Mouse (Mus musculus): ENCODE measurements around the gene Cntnap4. TPM values are rescaled to one million over a fixed set of nuclear protein-coding genes. Genes with fewer than 3 reads are reported as not detected.
"Not testable (repeated sequence)": the region's sequence is repeated elsewhere in the genome, so short reads cannot be mapped to it uniquely, and the experiment has no call there.

Cntnap4 gene
- polyA plus RNA-seq, 1 experiment, result not detected

DNA sequence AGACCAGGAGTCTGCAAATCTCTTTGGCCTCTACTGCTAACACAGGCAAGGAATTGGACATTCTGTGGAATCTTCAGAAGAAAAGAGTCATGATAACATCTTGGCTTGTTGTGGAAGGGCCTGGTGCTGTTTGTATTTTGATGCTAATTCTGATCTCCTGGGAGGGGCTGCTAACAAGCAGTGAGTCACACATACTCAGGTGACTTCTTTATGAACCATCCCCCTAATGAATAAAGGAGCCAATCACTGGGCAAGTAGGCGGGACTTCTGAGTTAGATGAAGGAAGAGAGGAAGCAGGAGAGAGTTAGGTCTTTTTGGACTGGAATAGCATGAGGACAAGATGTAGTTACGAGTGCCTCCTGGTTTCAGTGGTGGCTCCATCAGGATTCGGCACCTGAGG lies 128.3 kb downstream of the Cntnap4 start:
- WGBS, result 80% methylated on average over 3 of the region's 3 CpGs

GRCm38 (mm10) chr8:112716982-112717381 lies 147.1 kb downstream of the Cntnap4 start:
- WGBS, result 46% methylated on average over 3 of the region's 3 CpGs
- no peak for DNase-seq (ENCODE audit: low read depth, low spot score)

More for the DNA sequence above, 128.3 kb downstream of the Cntnap4 start:
- DNase-seq (ENCODE audit: low read depth, low spot score), result no peak

DNA sequence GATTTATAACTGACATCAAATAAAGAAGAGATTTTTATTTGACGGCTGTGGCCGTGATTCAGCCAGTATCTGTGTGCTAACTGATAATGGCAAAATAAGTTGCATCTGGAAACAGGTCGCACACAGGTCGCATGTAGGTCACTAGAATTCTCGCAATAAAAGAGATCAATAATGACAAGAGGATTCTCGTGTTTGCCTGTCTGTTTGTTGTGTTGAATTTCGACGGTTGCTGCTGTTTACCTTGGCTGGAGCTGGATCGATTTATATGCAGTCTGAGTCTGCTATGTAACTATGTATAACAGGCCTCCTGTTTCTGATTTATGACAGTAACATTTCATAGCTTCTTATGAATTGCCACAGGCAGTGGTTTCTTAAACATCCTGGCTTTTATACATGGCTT lies 155.1 kb downstream of the Cntnap4 start:
- DNase-seq (ENCODE audit: low read depth, low spot score), result no peak
- WGBS, result 26% methylated on average over 9 of the region's 9 CpGs

DNA sequence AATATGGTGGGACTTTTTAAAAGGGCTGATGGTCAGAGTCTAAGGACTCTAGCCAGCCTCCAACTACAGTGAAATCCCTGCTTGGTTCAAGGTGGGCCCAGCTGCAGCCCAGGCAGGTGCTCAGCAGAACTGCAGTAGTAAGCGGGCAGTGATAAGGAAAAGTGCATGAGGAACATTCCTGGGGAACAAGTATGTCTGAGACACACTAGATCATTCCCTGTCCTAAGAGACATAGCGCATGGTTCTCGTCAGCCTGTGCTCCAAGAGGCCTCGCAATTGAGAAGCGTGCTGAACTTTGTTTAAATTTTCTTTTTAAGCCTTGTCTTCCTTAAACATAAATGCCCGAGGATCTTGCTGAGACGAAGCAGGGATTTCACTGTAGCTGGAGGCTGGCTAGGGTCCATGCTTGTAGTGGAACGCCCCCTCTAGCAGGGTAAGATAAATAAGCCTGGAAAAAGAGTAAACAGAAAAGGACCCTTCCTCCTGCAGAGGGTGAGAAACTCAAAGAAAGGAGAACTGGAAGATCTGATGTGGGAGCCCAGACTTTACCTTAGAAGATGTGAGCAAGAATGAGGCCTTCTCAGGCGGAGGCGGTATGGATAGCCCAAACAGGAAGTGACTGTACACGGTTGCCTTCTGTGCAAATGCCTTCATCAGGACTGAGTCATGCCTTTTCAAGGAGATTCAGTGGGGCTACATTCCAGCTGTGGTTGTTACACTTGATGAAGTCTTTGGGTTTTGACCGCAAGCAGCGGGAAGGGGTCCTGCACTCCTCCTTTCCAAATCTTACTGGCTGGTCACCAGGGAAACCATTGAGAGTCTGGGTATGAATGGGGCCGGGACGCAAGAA lies 161.0 kb downstream of the Cntnap4 start:
- WGBS, result 67% methylated on average over 15 of the region's 15 CpGs
- DNase-seq (ENCODE audit: low read depth, low spot score), result no peak

GRCm38 (mm10) chr8:112735575-112735974 lies 165.7 kb downstream of the Cntnap4 start:
- 76% methylated on average over 3 of the region's 3 CpGs for WGBS
- no peak for DNase-seq (ENCODE audit: low read depth, low spot score)

GRCm38 (mm10) chr8:112743331-112743730 lies 173.5 kb downstream of the Cntnap4 start:
- 80% methylated on average over 4 of the region's 4 CpGs for WGBS
- no peak for DNase-seq (ENCODE audit: low read depth, low spot score)

DNA sequence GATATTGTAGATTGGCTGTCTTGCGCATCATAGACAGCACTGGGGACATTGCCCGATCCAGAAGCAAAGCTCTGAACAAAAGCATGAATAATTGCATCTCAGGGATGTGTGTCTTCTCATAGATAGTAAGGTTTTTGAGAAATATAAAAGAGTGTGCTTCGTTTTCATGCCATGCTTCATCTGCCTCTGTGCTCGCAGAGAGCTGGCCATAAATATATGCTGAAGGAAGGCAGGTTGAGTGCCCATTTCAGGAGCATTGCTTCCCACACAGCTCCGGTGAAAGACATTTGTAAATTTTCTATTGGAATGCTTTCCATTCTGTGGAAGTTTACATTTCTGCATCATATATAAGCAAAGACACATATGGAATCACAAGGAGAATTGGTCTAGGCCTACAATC lies 177.5 kb downstream of the Cntnap4 start:
- 80% methylated on average over 5 of the region's 5 CpGs for WGBS
- no peak for DNase-seq (ENCODE audit: low read depth, low spot score)

- DNase-seq (ENCODE audit: low read depth, low spot score), result no peak
- 88% methylated on average over 4 of the region's 4 CpGs for WGBS
These were observed 185.3 kb downstream of the Cntnap4 start for GRCm38 (mm10) chr8:112755171-112755570.

DNA sequence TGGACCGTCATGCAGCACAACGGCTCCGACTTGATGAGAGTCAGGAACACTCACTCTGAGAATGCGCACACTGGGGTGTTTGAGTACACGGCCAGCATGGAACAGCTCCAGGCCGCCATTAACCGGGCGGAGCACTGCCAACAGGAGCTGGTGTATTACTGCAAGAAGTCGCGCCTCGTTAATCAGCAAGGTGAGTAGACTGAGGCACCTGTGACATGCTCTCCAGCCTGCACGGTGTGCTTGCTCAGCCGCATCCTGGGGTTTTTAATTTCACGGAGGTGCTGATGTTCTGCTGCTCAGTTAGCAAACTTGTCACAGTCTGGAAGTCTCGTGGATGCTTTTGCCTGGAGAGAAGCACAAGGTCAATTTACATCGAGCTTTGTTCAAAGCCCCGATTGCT lies 233.2 kb downstream of the Cntnap4 start:
- 93% methylated on average over 17 of the region's 17 CpGs for WGBS
- DNase-seq (ENCODE audit: low read depth, low spot score), result no peak

GRCm38 (mm10) chr8:112809382-112809781 lies 239.5 kb downstream of the Cntnap4 start:
- 63% methylated on average over 6 of the region's 6 CpGs for WGBS

DNA sequence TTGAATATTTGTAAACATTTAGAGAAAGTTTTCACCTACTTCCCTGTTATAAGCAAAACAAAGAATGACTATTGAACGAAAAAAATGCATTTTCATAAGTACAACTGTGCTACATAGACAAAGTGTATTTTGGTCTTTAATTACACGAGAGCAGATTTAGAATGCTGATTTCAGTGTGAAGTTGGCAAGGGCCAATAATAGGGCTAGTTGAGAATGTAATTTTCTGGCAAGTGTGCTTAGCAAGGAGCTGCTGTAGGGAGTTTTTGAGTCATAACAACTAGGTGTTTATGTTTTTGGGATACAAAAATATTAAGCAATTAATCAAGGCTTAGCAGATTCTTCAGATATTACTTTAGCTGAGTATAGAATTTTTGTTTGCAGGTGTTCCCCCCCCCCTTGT lies 271.2 kb downstream of the Cntnap4 start:
- DNase-seq (ENCODE audit: low read depth, low spot score), result no peak
- 46% methylated on average over 2 of the region's 2 CpGs for WGBS

More at GRCm38 (mm10) chr8:112809382-112809781, 239.5 kb downstream of the Cntnap4 start:
- no peak for DNase-seq (ENCODE audit: low read depth, low spot score)

DNA sequence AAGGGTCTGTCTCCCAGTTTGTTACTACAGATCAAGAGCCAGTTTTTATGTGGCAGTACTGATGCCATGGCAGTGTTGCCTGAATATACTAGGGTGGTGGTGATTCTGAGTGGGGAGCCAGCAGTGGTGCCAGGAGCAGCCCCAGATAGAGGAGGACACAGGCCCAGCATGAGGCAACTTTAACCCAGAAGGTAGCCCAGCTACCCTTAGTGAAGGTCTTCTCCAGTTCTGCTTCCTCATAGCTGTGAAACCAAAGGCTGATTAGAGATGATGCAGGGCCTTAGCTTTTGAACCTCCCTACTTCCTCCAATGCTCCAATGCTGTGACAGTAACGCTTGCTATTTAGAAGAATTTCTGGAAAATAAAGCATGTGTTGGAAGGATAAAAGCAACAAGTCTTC lies 279.7 kb downstream of the Cntnap4 start:
- WGBS, result 86% methylated on average over 1 of the region's 1 CpGs
- DNase-seq (ENCODE audit: low read depth, low spot score), result not testable (repeated sequence)

- WGBS, result 54% methylated on average over 8 of the region's 8 CpGs
These were observed 336.7 kb downstream of the Cntnap4 start for GRCm38 (mm10) chr8:112906458-112907112.

DNA sequence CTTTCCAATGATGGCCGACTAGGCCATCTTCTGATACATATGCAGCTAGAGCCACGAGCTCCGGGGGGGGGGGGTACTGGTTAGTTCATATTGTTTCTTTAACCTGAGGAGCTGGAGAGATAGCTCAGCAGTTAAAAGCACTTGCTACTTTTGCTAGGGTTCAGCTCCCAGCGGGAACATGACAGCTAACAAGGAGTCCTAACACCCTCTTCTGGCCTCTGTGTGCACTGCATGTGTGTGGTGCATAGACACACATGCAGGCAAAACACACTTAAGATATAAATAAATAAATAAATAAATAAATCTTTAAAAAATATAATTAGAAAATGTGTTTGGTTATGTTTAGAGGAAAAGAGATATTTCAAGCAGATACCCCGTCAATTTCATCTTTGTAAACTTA lies 339.7 kb downstream of the Cntnap4 start:
- WGBS, result 61% methylated on average over 5 of the region's 5 CpGs
- no peak for DNase-seq (ENCODE audit: low read depth, low spot score)

More at GRCm38 (mm10) chr8:112906458-112907112, 336.7 kb downstream of the Cntnap4 start:
- no peak for DNase-seq (ENCODE audit: low read depth, low spot score)

- no peak for DNase-seq (ENCODE audit: low read depth, low spot score)
These were observed 341.6 kb downstream of the Cntnap4 start for GRCm38 (mm10) chr8:112911422-112911821.

DNA sequence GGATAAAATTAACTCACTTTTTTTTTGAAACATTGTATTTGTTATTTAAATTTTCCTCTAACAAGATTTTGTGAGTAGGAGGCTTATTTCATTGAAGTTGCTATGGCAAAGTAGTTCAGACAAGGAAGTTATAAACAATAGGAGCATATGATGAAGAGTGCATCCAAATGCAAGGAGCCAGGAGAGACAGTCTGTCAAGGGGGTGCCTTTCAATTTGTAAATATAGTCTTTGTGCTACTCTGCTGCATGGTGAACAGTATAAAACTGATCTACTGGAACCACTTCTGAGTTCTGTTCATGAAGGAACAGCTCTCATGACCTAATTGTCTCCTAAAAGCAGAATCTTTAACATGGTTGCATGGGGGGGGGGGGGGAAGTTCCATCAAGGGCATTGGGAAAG lies 352.3 kb downstream of the Cntnap4 start:
- no peak for DNase-seq (ENCODE audit: low read depth, low spot score)

DNA sequence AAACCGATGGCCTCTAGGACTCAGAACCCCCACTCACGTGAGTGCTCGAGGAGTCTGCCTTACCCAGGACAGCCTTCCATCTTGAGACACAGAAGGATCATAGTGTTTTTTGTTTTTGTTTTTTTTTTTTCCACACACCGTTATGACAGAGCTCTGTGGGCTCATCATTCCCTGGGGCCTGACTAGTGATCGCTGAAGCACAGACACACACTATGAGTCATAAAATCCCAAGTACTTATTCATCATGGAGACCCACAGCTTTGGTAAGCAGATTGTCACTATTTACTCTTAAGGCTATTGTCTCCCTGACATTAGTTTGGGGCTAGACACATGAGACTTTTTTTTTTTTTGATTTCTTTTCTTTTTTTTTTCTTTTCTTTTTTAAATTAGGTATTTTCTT lies 352.9 kb downstream of the Cntnap4 start:
- no peak for DNase-seq (ENCODE audit: low read depth, low spot score)
- 86% methylated on average over 5 of the region's 5 CpGs for WGBS

Data from large intestine, adult 2 months (tissue).